Comparison of ENCODE assay signal across 8 mouse cellular contexts in genomic region chr16:56064334-56064990, GRCm38 (mm10). TPM values are rescaled to one million over a fixed set of nuclear protein-coding genes. Genes with fewer than 3 reads are reported as not detected.
DNase-seq lines count a peak whose midpoint lies in the region; ATAC-seq and TF ChIP-seq lines count a peak whose summit lies in the region.

No protein-coding gene starts in this region.

- peak overlapping the region; percentile 76 for H3K4me2 ChIP-seq in intestine, embryonic 15.5 days (replicated peaks)

- H3K4me3 ChIP-seq in intestine, embryonic 15.5 days (replicated peaks) = peak overlapping the region; percentile 43
- H3K4me3 ChIP-seq in small intestine, adult 2 months (ENCODE audit: low read depth, low read length) = peak overlapping the region; percentile 74

- no peaks in the 10 kb centered on the region for H3K4me1 ChIP-seq in intestine, embryonic 15.5 days (replicated peaks)
- no peaks in the 10 kb centered on the region for H3K4me1 ChIP-seq in small intestine, adult 2 months (ENCODE audit: control insufficient read depth, insufficient read depth, insufficient read length, low read length)

- no peaks in the 10 kb centered on the region for H3K36me3 ChIP-seq in intestine, embryonic 15.5 days
- H3K36me3 ChIP-seq in small intestine, adult 2 months (ENCODE audit: control insufficient read depth, insufficient read depth, low read length) = no peaks in the 10 kb centered on the region

- no peaks in the 10 kb centered on the region for H3K27me3 ChIP-seq in intestine, embryonic 15.5 days (replicated peaks)
- no peaks in the 10 kb centered on the region for H3K27me3 ChIP-seq in small intestine, adult 2 months (ENCODE audit: control insufficient read depth, insufficient read depth, low read length)

- peak; percentile 34; the same call in 1 of the 2 replicates for TF ChIP-seq CTCF in small intestine, adult 2 months (IDR thresholded peaks at IDR 0.05; ENCODE audit: extremely low read depth, insufficient read length, insufficient replicate concordance, low read depth, low read length)

- intact Hi-C loops in left cerebral cortex, postnatal 25 days (cut with DNase I) = loop anchor here (2.0 kb wide), 1 partner anchor 114 kb away; no protein-coding TSS in a partner anchor

- peak; percentile 11 to 13 for DNase-seq in urinary bladder, adult 18-20 months (ENCODE audit: low spot score in 2 of 2)
- DNase-seq in urinary bladder, postnatal 10 days (ENCODE audit: low spot score) = no peak
- DNase-seq in embryo, embryonic 11 days = peak; percentile 91
- DNase-seq in gastrocnemius, postnatal 25 days = peak; percentile 41
- DNase-seq in left cerebral cortex, postnatal 25 days (ENCODE audit: low spot score in 2 of 2) = peak; percentile 59 to 82
- peak; percentile 68 for DNase-seq in mesoderm, embryonic 11.5 days (ENCODE audit: low read depth, low spot score)

- ATAC-seq in intestine, embryonic 15.5 days = peak; percentile 94

- no peaks in the 10 kb centered on the region for H3K9me3 ChIP-seq in intestine, embryonic 15.5 days

- WGBS in intestine, embryonic 15.5 days = 5% methylated on average over 20 of the region's 20 CpGs
- WGBS in small intestine, adult 2 months = 3% methylated on average over 20 of the region's 20 CpGs

- no peak overlapping the region for H3K27ac ChIP-seq in intestine, embryonic 15.5 days
- H3K27ac ChIP-seq in small intestine, adult 2 months (ENCODE audit: insufficient read depth, low read depth, low read length) = peak overlapping the region; percentile 35; the same call in 1 of the 2 replicates

- TF ChIP-seq POLR2A in small intestine, adult 2 months (IDR thresholded peaks at IDR 0.05; ENCODE audit: low read depth, low read length) = no peak

- peak overlapping the region; percentile 43 for H3K9ac ChIP-seq in intestine, embryonic 15.5 days

RNA-seq across cellular contexts. Expression of gene Senp7, which starts 16.3 kb away (rescaled TPM):
- 10 to 100 TPM; 11.5 to 12.9 TPM for total RNA-seq in gastrocnemius, postnatal 25 days (2021)
- 21.3 and 21.6 TPM in 2 replicates for polyA plus RNA-seq in intestine, embryonic 15.5 days (2015; fragmentation: Nextera tagmentation; extraction: Ambion mirVana)
- 10 to 100 TPM; 41.8 to 42.5 TPM for total RNA-seq in left cerebral cortex, postnatal 25 days (2021)
- 0.32 and 0.72 TPM in 2 replicates for polyA plus RNA-seq in small intestine, adult 2 months (2012; rRNA removed)

RNA-seq across cellular contexts. Expression of gene Trmt10c, which starts 26.8 kb away (rescaled TPM):
- 1 to 10 TPM; 7.7 to 9.3 TPM for total RNA-seq in gastrocnemius, postnatal 25 days (2021)
- 26.4 and 32.3 TPM in 2 replicates for polyA plus RNA-seq in intestine, embryonic 15.5 days (2015; fragmentation: Nextera tagmentation; extraction: Ambion mirVana)
- total RNA-seq in left cerebral cortex, postnatal 25 days (2021) = 1 to 10 TPM; 9.5 to 9.8 TPM
- 1.6 and 1.7 TPM in 2 replicates for polyA plus RNA-seq in small intestine, adult 2 months (2012; rRNA removed)

RNA-seq across cellular contexts. Expression of gene Pcnp, which starts 34.9 kb away (rescaled TPM):
- 10 to 100 TPM; 47.0 to 50.1 TPM for total RNA-seq in gastrocnemius, postnatal 25 days (2021)
- polyA plus RNA-seq in intestine, embryonic 15.5 days (2015; fragmentation: Nextera tagmentation; extraction: Ambion mirVana) = 189 and 209 TPM in 2 replicates
- 100 to 1,000 TPM; 154 to 167 TPM for total RNA-seq in left cerebral cortex, postnatal 25 days (2021)
- polyA plus RNA-seq in small intestine, adult 2 months (2012; rRNA removed) = 1.1 and 2.9 TPM in 2 replicates
